Mouse (Mus musculus) kidney, postnatal 10 days (tissue): ENCODE measurements around the gene B3galt5.

ENCODE experiments used
- DNase-seq: peaks from one replicate; pipeline ENCODE4 v3.0.0; 2021; ENCODE audit warnings: mixed read lengths

The B3galt5 gene

GRCm38 (mm10) chr16:96235366-96235970 is at the start of gene B3galt5:
Gene B3galt5 (plus strand): TSS chr16:96235801.
- no peak for DNase-seq

- no peak for DNase-seq
Observed at GRCm38 (mm10) chr16:96187619-96188018, 48.0 kb upstream of the B3galt5 start.

- DNase-seq = peak; percentile 100
Observed at GRCm38 (mm10) chr16:96191531-96192506, 43.8 kb upstream of the B3galt5 start, which contains the start of gene Lca5l. Gene Lca5l (minus strand): TSS chr16:96192271.

GRCm38 (mm10) chr16:96199913-96200701 is 35.5 kb upstream of the B3galt5 start, which contains the start of gene Sh3bgr:
Gene Sh3bgr (plus strand): TSS chr16:96200450.
- peak; percentile 81 for DNase-seq

GRCm38 (mm10) chr16:96200702-96201028 is 34.9 kb upstream of the B3galt5 start:
- DNase-seq = no peak

GRCm38 (mm10) chr16:96201485-96202232 is 33.9 kb upstream of the B3galt5 start:
- DNase-seq = no peak

GRCm38 (mm10) chr16:96209789-96210188 is 25.8 kb upstream of the B3galt5 start:
- no peak for DNase-seq

GRCm38 (mm10) chr16:96210856-96211255 is 24.7 kb upstream of the B3galt5 start:
- DNase-seq = no peak

GRCm38 (mm10) chr16:96213027-96213426 is 22.6 kb upstream of the B3galt5 start:
- DNase-seq = no peak

- no peak for DNase-seq
Observed at GRCm38 (mm10) chr16:96221491-96221890, 14.1 kb upstream of the B3galt5 start.

- DNase-seq = no peak
Observed at GRCm38 (mm10) chr16:96221959-96222358, 13.6 kb upstream of the B3galt5 start.

- DNase-seq = no peak
Observed at GRCm38 (mm10) chr16:96222452-96222851, 13.1 kb upstream of the B3galt5 start.

- DNase-seq = no peak
Observed at GRCm38 (mm10) chr16:96228438-96228837, 7.2 kb upstream of the B3galt5 start.

- no peak for DNase-seq
Observed at GRCm38 (mm10) chr16:96229044-96229555, 6.5 kb upstream of the B3galt5 start.

- DNase-seq = peak; percentile 86
Observed at GRCm38 (mm10) chr16:96230411-96230810, 5.2 kb upstream of the B3galt5 start.

GRCm38 (mm10) chr16:96231251-96231650 is 4.3 kb upstream of the B3galt5 start:
- DNase-seq = no peak

- no peak for DNase-seq
Observed at GRCm38 (mm10) chr16:96231974-96232373, 3.6 kb upstream of the B3galt5 start.

- no peak for DNase-seq
Observed at GRCm38 (mm10) chr16:96233996-96234395, 1.6 kb upstream of the B3galt5 start.

- DNase-seq = no peak
Observed at GRCm38 (mm10) chr16:96244496-96244895, 8.9 kb downstream of the B3galt5 start.

- DNase-seq = no peak
Observed at GRCm38 (mm10) chr16:96249635-96250034, 14.0 kb downstream of the B3galt5 start.

- no peak for DNase-seq
Observed at GRCm38 (mm10) chr16:96252146-96252545, 16.5 kb downstream of the B3galt5 start.

GRCm38 (mm10) chr16:96258429-96258828 is 22.8 kb downstream of the B3galt5 start:
- DNase-seq = peak; percentile 27
